Mouse (Mus musculus): ENCODE measurements around the gene Tmem35b.
A peak's percentile ranks its signal among the peaks of the same experiment; 100 is the strongest.
"Not testable (repeated sequence)": the region's sequence is repeated elsewhere in the genome, so short reads cannot be mapped to it uniquely, and the experiment has no call there.

The Tmem35b gene

GRCm38 (mm10) chr4:127123391-127123790 is at the start of gene Tmem35b:
Tmem35b (plus strand) TSS chr4:127123691.
- DNase-seq (ENCODE audit: low read depth) = no peak

GRCm38 (mm10) chr4:127074915-127075314 is 48.6 kb upstream of the Tmem35b start:
- no peak for DNase-seq (ENCODE audit: low read depth)

- DNase-seq (ENCODE audit: low read depth) = peak; percentile 85
These were observed 46.5 kb upstream of the Tmem35b start, which contains the start of gene Zmym6 for GRCm38 (mm10) chr4:127076875-127077548. Zmym6 (plus strand) TSS chr4:127077383.

GRCm38 (mm10) chr4:127080806-127081205 is 42.7 kb upstream of the Tmem35b start:
- DNase-seq (ENCODE audit: low read depth) = no peak

- DNase-seq (ENCODE audit: low read depth) = no peak
These were observed 40.4 kb upstream of the Tmem35b start for GRCm38 (mm10) chr4:127083131-127083530.

- DNase-seq (ENCODE audit: low read depth) = no peak
These were observed 37.7 kb upstream of the Tmem35b start for GRCm38 (mm10) chr4:127085761-127086160.

GRCm38 (mm10) chr4:127091188-127091587 is 32.3 kb upstream of the Tmem35b start:
- no peak for DNase-seq (ENCODE audit: low read depth)

GRCm38 (mm10) chr4:127095090-127095489 is 28.4 kb upstream of the Tmem35b start:
- DNase-seq (ENCODE audit: low read depth) = no peak

GRCm38 (mm10) chr4:127099552-127099951 is 23.9 kb upstream of the Tmem35b start:
- not testable (repeated sequence) for DNase-seq (ENCODE audit: low read depth)

GRCm38 (mm10) chr4:127107566-127107965 is 15.9 kb upstream of the Tmem35b start:
- no peak for DNase-seq (ENCODE audit: low read depth)

- DNase-seq (ENCODE audit: low read depth) = no peak
These were observed 12.9 kb upstream of the Tmem35b start for GRCm38 (mm10) chr4:127110570-127110969.

GRCm38 (mm10) chr4:127124331-127124730 is 840 bp downstream of the Tmem35b start:
- DNase-seq (ENCODE audit: low read depth) = no peak

GRCm38 (mm10) chr4:127125834-127126463 is 2.5 kb downstream of the Tmem35b start:
- peak; percentile 85 for DNase-seq (ENCODE audit: low read depth)

- DNase-seq (ENCODE audit: low read depth) = no peak
These were observed 11.2 kb downstream of the Tmem35b start for GRCm38 (mm10) chr4:127134687-127135086.

GRCm38 (mm10) chr4:127137591-127137990 is 14.1 kb downstream of the Tmem35b start:
- DNase-seq (ENCODE audit: low read depth) = no peak

- no peak for DNase-seq (ENCODE audit: low read depth)
These were observed 15.0 kb downstream of the Tmem35b start for GRCm38 (mm10) chr4:127138486-127138885.

GRCm38 (mm10) chr4:127150031-127150430 is 26.5 kb downstream of the Tmem35b start:
- no peak for DNase-seq (ENCODE audit: low read depth)

GRCm38 (mm10) chr4:127153345-127153744 is 29.9 kb downstream of the Tmem35b start:
- no peak for DNase-seq (ENCODE audit: low read depth)

- no peak for DNase-seq (ENCODE audit: low read depth)
These were observed 32.3 kb downstream of the Tmem35b start for GRCm38 (mm10) chr4:127155757-127156156.

- DNase-seq (ENCODE audit: low read depth) = no peak
These were observed 34.3 kb downstream of the Tmem35b start for GRCm38 (mm10) chr4:127157746-127158145.

GRCm38 (mm10) chr4:127163926-127164325 is 40.4 kb downstream of the Tmem35b start:
- DNase-seq (ENCODE audit: low read depth) = no peak

- no peak for DNase-seq (ENCODE audit: low read depth)
These were observed 43.6 kb downstream of the Tmem35b start for GRCm38 (mm10) chr4:127167096-127167495.

GRCm38 (mm10) chr4:127167731-127168130 is 44.2 kb downstream of the Tmem35b start:
- no peak for DNase-seq (ENCODE audit: low read depth)
